Mouse (Mus musculus) erythroblast, embryonic 14.5 days (primary cell): ENCODE data around the gene Ppp6r3. TPM values are rescaled to one million over a fixed set of nuclear protein-coding genes. Genes with fewer than 3 reads are reported as not detected.

Source experiments
- H3K27me3 ChIP-seq: 2 replicates; pipeline ENCODE4 v1.6.1; 2012; ENCODE audit warnings: inconsistent platforms; ENCODE audit not compliant: control insufficient read depth
- H3K36me3 ChIP-seq: 2 replicates; pipeline ENCODE4 v1.6.1; 2012; ENCODE audit warnings: mild to moderate bottlenecking, inconsistent platforms; ENCODE audit not compliant: control insufficient read depth
- H3K4me1 ChIP-seq: 2 replicates; pipeline ENCODE4 v1.6.1; 2012; ENCODE audit warnings: inconsistent platforms; ENCODE audit not compliant: control insufficient read depth
- H3K4me3 ChIP-seq: replicated peaks from 2 replicates; pipeline ENCODE3; 2012; ENCODE audit warnings: moderate library complexity, mild to moderate bottlenecking, inconsistent platforms
- H3K9me3 ChIP-seq: 2 replicates; pipeline ENCODE4 v1.6.1; 2012; ENCODE audit warnings: low read length, inconsistent platforms, mixed read lengths; ENCODE audit not compliant: control insufficient read depth
- GATA1 ChIP-seq: IDR thresholded peaks from 2 replicates; pipeline ENCODE4 v1.6.1; 2012; ENCODE audit warnings: low read length, inconsistent platforms, mixed read lengths
- TAL1 ChIP-seq: IDR thresholded peaks from 3 replicates; pipeline ENCODE4 v1.6.1; 2012; ENCODE audit warnings: low read length, inconsistent platforms, mixed read lengths
- polyA plus RNA-seq: library from polyadenylated mRNA; stranded (reverse); fragments of >175 nt; gene quantifications from 2 replicates; pipeline ENCODE4 v1.2.3, GENCODE M21; 2012

Ppp6r3 gene
- polyA plus RNA-seq, 1 experiment, result 6.2 TPM

- no peaks in the 10 kb centered on the region for H3K9me3 ChIP-seq
- H3K36me3 ChIP-seq, result no peaks in the 10 kb centered on the region
- no peaks in the 10 kb centered on the region for H3K27me3 ChIP-seq
- TF ChIP-seq GATA1 (no peak), TAL1 (no peak)
- peaks cover 41% of the 10 kb centered on the region for H3K4me1 ChIP-seq
- H3K4me3 ChIP-seq, result no peak overlapping the region
Measured at GRCm38 (mm10) chr19:3577911-3578290, 2.4 kb upstream of the Ppp6r3 start.

- TF ChIP-seq TAL1 (no peak), GATA1 (no peak)
- Histone ChIP-seq H3K27me3 (no peaks in the 10 kb centered on the region), H3K36me3 (peaks cover 3% of the 10 kb centered on the region), H3K4me3 (peak overlapping the region; percentile 99), H3K9me3 (no peaks in the 10 kb centered on the region), H3K4me1 (peaks cover 46% of the 10 kb centered on the region)
Measured at GRCm38 (mm10) chr19:3577265-3577910, 1.8 kb upstream of the Ppp6r3 start.

DNA sequence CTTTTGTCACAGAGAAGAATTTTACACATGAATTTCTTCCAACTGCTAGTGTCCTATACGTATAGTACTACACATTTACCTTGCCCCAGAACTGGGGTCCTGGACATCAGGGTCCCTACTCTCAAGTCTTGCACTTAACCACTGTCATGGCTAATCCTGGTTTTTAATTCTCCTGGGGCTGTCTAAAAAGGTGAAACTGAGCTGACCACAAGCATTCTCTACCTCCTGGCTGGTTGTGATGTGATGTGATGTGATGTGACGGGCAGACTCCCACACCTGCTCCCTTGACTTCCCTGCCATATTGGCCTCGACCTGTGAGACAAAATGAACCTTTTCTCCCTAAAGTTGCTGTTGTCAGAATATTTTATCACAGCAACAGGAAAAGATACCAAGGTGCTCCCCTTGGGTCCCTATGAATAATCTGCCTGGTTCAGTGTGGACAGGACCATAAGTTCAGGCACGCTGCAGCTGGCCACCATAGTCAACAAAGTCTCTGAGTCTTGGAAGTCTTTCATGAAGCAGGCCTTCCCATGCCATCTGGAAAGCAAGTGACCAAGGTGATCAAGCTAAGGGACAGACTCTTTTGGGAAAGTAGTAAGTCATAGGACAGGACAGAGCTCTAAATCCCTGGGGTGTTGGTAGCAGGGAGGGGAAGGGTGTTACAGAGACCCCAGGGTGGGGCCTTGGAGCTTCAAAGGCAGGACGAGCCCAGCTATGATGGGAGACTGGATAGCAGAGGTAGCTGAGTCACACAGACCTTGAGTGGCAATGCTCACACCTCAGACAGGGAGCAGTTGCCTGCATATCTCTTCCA, 1.1 kb upstream of the Ppp6r3 start:
- Histone ChIP-seq H3K9me3 (no peaks in the 10 kb centered on the region), H3K4me1 (peaks cover 46% of the 10 kb centered on the region), H3K36me3 (peaks cover 6% of the 10 kb centered on the region), H3K4me3 (peak overlapping the region; percentile 99), H3K27me3 (no peaks in the 10 kb centered on the region)
- TF ChIP-seq GATA1 (no peak), TAL1 (no peak)

DNA sequence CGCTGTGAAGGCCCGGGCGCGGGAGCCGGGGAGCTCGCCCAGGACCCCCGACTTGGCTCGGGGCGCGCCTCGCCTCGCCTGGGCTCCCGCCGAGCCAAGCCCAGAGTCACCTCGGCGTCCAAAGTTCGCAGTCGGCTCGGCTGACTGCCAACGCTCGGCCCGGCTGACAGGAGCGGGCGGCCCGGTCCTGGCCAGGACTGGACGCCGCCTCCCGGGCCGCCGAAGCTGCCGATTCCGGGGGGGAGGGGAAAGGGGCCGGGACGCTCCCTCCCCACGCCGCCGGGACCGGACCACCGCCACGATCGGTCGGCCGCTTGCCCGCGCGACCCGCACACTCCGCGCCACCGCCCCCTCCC, 295 bp downstream of the Ppp6r3 start:
- Histone ChIP-seq H3K9me3 (no peaks in the 10 kb centered on the region), H3K4me3 (peak overlapping the region; percentile 99), H3K27me3 (no peaks in the 10 kb centered on the region), H3K4me1 (peaks cover 51% of the 10 kb centered on the region), H3K36me3 (peaks cover 14% of the 10 kb centered on the region)
- no peak for TF ChIP-seq GATA1
- no peak for TF ChIP-seq TAL1

DNA sequence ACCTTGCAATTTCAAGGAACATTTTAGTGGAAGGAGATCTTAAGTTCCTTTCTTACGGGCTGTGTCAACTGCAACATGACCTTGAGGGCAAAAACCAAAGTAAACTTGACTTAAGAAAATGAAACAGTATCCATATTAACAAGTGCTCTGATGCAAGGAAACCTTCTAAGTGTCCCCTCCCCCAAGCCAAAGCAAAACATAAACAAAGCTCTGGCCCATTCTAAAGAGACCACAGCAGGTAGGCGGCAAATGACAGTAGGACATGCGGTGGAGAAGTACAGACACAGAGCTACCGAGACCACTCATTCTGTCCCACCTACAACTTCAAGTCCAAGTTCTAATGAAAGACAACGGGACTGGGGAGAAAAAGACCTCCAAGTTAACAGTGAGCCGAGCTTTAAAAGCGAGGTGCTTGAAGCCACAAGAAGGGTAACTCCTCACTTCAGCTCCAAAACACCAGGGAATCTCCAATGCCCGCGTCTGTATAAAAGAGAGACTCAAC, 905 bp downstream of the Ppp6r3 start:
- H3K4me1 ChIP-seq, result peaks cover 54% of the 10 kb centered on the region
- no peaks in the 10 kb centered on the region for H3K27me3 ChIP-seq
- H3K4me3 ChIP-seq, result peak overlapping the region; percentile 99
- H3K36me3 ChIP-seq, result peaks cover 17% of the 10 kb centered on the region
- TF ChIP-seq TAL1, result no peak
- no peak for TF ChIP-seq GATA1
- H3K9me3 ChIP-seq, result no peaks in the 10 kb centered on the region

DNA sequence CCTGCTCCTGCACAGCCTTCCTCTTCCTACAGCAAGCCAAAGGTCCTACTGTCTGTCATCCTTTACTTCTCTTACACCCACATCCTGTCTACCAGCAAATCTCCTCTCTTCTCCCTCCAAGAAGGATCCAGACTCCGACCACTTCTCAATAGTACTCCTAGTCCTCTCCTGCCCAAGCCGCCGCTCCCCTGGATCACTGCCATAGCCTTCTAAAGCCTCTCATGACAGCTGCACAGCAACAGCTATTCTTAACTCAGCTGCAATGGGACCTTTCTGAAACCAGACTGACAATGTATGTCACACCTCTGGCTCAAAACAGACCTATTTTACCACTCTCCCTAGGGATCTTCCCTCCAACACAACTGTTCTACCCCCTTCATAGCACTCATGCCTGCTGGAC, 11.2 kb downstream of the Ppp6r3 start:
- Histone ChIP-seq H3K4me3 (no peak overlapping the region), H3K27me3 (no peaks in the 10 kb centered on the region), H3K36me3 (peaks cover 26% of the 10 kb centered on the region), H3K4me1 (peaks cover 22% of the 10 kb centered on the region), H3K9me3 (peaks cover 3% of the 10 kb centered on the region; the same call in 1 of the 2 replicates)
- TF ChIP-seq GATA1 (no peak), TAL1 (no peak)

GRCm38 (mm10) chr19:3562752-3563151, 12.8 kb downstream of the Ppp6r3 start:
- peaks cover 3% of the 10 kb centered on the region; the same call in 1 of the 2 replicates for H3K9me3 ChIP-seq
- H3K4me3 ChIP-seq, result no peak overlapping the region
- H3K4me1 ChIP-seq, result peaks cover 15% of the 10 kb centered on the region
- H3K36me3 ChIP-seq, result peaks cover 26% of the 10 kb centered on the region
- no peaks in the 10 kb centered on the region for H3K27me3 ChIP-seq
- no peak for TF ChIP-seq GATA1
- no peak for TF ChIP-seq TAL1

DNA sequence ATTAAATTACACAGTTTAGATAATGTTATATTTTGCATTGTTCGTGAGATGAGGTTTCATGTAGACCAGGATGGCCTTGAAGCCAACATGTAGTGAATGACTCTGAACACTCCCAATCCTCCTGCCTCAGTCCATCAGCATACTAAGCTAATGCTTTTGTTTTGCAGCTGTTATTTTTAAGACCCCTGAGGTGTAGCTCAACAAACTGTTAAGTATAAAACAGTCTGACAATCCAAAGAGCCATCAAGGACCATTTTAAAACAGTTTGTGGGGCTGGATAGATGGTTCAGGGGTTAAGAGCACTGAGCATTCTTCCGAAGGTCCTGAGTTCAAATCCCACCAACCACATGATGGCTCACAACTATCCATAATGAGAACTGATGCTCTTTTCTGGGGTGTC, 13.3 kb downstream of the Ppp6r3 start:
- Histone ChIP-seq H3K36me3 (peaks cover 26% of the 10 kb centered on the region), H3K4me3 (no peak overlapping the region), H3K9me3 (peaks cover 3% of the 10 kb centered on the region; the same call in 1 of the 2 replicates), H3K27me3 (no peaks in the 10 kb centered on the region), H3K4me1 (peaks cover 14% of the 10 kb centered on the region)
- TF ChIP-seq TAL1, result no peak
- TF ChIP-seq GATA1, result no peak

GRCm38 (mm10) chr19:3556169-3556827, 19.3 kb downstream of the Ppp6r3 start:
- H3K27me3 ChIP-seq, result no peaks in the 10 kb centered on the region
- no peak for TF ChIP-seq GATA1
- TF ChIP-seq TAL1, result no peak
- H3K9me3 ChIP-seq, result peaks cover 3% of the 10 kb centered on the region; the same call in 1 of the 2 replicates
- peaks cover 10% of the 10 kb centered on the region for H3K4me1 ChIP-seq
- H3K4me3 ChIP-seq, result no peak overlapping the region
- H3K36me3 ChIP-seq, result peaks cover 7% of the 10 kb centered on the region
